Mouse (Mus musculus) bone marrow macrophage, adult 2 months (primary cell): ENCODE results near the gene Cand1.

Experiments used
- CTCF ChIP-seq: IDR thresholded peaks from 2 replicates; pipeline ENCODE4 v1.5.1; 2012; ENCODE audit warnings: low read depth, mild to moderate bottlenecking, low read length, moderate library complexity
- POLR2A ChIP-seq: IDR thresholded peaks from 2 replicates; pipeline ENCODE4 v1.6.1; 2012; ENCODE audit warnings: mild to moderate bottlenecking, low read depth, low read length, borderline replicate concordance

DNA sequence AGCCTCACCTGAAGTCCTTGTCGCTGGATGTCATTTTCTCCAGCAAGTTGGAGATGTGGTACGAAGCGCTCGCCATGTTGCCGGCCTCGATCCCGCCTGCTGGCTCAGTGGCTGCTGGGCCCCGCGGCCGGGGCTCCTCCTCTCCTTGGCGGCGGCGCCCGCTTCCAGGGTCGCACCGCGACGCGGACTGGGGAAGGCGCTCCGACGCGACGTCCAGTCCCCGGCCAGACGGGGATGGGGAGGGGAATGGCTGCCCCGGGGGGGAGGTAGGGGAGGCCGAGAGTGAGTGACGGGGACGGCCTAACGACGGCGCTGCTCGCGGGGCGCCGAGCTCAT, 254 bp downstream of the Cand1 start:
- TF ChIP-seq CTCF (no peak), POLR2A (no peak)
